Mouse (Mus musculus) cerebellum, postnatal 36 days (tissue): ENCODE data around the gene Pom121l2.
A peak's percentile ranks its signal among the peaks of the same experiment; 100 is the strongest.

Experiments used
- DNase-seq, 2 experiments: peaks; one replicate each; pipeline ENCODE4 v3.0.0; 2021 to 2022; ENCODE audit warnings: mixed read lengths in 2 of 2

The Pom121l2 gene

GRCm38 (mm10) chr13:21994896-21995295 is 13.9 kb downstream of the Pom121l2 start:
- no peak for DNase-seq

- peak in 1 of 2 experiments; percentile 26 for DNase-seq
Observed at GRCm38 (mm10) chr13:21995331-21995914, 14.4 kb downstream of the Pom121l2 start.

- no peak for DNase-seq
Observed at GRCm38 (mm10) chr13:21996101-21996839, 15.3 kb downstream of the Pom121l2 start.

- no peak for DNase-seq
Observed at GRCm38 (mm10) chr13:21996840-21997185, 15.8 kb downstream of the Pom121l2 start.

GRCm38 (mm10) chr13:21997201-21997820 is 16.3 kb downstream of the Pom121l2 start:
- no peak for DNase-seq

GRCm38 (mm10) chr13:21997821-21998220 is 16.8 kb downstream of the Pom121l2 start:
- DNase-seq: no peak

- DNase-seq: no peak
Observed at GRCm38 (mm10) chr13:21998412-21998811, 17.4 kb downstream of the Pom121l2 start.

- DNase-seq: no peak
Observed at GRCm38 (mm10) chr13:21999147-21999546, 18.2 kb downstream of the Pom121l2 start.

- no peak for DNase-seq
Observed at GRCm38 (mm10) chr13:22001346-22001745, 20.4 kb downstream of the Pom121l2 start.

GRCm38 (mm10) chr13:22001823-22002222 is 20.8 kb downstream of the Pom121l2 start:
- DNase-seq: no peak

GRCm38 (mm10) chr13:22005605-22006333 is 24.8 kb downstream of the Pom121l2 start:
- no peak for DNase-seq

- no peak for DNase-seq
Observed at GRCm38 (mm10) chr13:22006334-22007120, 25.5 kb downstream of the Pom121l2 start.

GRCm38 (mm10) chr13:22007121-22007510 is 26.1 kb downstream of the Pom121l2 start:
- no peak for DNase-seq

- DNase-seq: no peak
Observed at GRCm38 (mm10) chr13:22007872-22008271, 26.9 kb downstream of the Pom121l2 start.

GRCm38 (mm10) chr13:22008707-22009106 is 27.7 kb downstream of the Pom121l2 start:
- no peak for DNase-seq

GRCm38 (mm10) chr13:22009642-22010041 is 28.6 kb downstream of the Pom121l2 start, which contains the start of gene Prss16:
TSS of gene Prss16 (minus strand) at chr13:22009742.
- DNase-seq: no peak

GRCm38 (mm10) chr13:22013716-22014115 is 32.7 kb downstream of the Pom121l2 start:
- no peak for DNase-seq

- no peak for DNase-seq
Observed at GRCm38 (mm10) chr13:22014411-22014845, 33.4 kb downstream of the Pom121l2 start.

GRCm38 (mm10) chr13:22015479-22016450 is 34.8 kb downstream of the Pom121l2 start:
- DNase-seq: peak; percentile 44 to 62

GRCm38 (mm10) chr13:22019934-22020835 is 39.2 kb downstream of the Pom121l2 start:
- DNase-seq: no peak
